Mouse (Mus musculus) embryo, embryonic 9.5 days (tissue): ENCODE measurements around the gene Pigl.

Source experiments
- DNase-seq: peaks from one replicate; pipeline ENCODE4 v3.0.0-alpha.2; 2017; ENCODE audit errors: extremely low spot score

Pigl gene

DNA sequence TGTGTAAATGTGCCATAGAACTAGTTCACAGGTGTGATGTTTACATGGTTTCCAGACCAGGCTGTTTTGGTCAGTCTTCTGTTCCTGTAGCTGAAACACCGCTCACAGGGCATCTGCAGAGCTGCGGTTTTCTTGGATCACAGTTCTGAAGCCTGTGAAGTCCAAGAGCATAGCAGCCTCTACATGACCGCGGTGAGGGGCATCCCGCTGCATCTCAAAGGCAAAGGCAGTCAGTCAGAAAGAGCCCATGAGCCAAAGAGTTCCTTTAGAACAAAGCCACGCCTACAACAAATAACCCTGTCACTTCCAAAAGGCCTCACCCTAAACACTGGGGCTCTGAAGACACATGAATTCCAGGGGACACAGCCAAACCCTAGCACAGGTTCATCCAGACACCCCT is 55.1 kb downstream of the Pigl start:
- DNase-seq: no peak

DNA sequence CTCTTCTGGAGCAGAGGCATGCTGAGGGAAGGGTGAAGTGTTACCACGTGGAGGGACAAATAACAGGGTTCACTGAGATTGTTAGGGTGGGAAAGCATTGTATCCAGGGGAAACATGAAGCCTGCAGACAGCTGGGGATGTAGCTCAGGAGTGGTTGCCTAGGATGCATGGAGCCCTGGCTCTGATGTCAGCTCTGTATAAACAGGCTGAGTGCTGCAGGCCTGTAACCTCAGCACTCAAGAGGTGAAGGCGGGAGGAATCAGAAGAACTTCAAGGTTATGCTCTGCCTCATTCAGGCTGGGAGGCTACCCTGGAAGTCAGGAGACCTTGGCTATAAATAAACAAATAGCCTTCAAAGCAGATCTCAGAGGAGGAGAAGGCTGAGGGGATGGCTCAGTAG is 60.7 kb downstream of the Pigl start:
- peak; percentile 17 for DNase-seq

DNA sequence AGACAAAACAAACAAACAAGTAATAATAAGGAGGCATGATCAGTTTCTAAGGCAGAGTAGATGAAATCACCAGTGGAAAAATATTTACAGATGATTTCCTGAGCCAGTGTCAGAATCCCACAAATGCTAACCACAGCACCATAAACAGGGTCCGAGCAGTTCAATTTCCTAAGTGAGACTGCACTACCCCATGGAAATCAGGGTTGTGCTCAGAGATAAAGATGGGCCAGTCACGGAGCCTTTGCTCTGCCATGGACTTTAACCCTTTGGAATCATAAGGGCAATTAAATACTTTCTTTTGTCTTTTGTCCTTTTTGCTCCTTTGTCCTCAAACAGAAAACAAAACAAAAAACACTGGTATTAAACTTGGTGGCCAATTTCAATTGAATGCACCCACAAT is 64.0 kb downstream of the Pigl start:
- no peak for DNase-seq

DNA sequence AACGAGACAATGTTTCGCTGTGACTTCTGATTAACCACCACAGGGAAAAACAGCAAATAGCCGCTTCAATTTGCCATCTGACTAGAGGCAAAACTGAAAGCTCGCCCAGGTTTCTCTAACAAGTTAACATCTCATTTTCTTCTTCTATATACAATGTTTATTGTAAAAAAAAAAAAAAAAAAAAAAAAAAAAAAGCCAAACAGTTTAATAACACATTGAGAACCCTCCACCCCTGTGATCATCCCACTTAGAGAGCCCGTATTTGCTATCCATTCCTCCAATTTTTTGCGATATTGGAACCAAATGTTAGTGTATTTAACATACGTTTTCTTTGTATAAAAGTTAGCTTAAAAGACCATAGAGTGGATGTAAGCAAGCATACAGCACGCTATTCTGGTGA is 78.8 kb downstream of the Pigl start:
- DNase-seq: no peak

DNA sequence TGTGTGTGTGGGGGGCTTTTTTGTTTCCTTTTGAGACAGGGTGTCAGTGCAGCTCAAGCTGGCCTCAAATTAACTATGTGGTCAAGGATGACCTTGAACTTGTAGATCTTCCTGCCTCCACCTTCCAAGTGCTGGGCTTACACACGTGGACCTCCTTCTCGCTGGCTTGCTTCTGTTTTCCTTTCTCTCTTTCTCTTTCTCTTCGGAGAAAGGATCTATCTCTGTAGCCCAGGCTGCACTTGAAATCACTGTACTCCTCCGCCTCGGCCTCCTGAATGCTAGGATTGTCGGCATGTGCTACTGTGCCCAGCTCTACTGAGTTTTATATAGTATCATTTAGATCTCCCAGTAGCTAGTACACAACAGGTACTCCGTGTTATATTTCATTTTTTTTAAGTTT is 79.3 kb downstream of the Pigl start:
- DNase-seq: no peak

DNA sequence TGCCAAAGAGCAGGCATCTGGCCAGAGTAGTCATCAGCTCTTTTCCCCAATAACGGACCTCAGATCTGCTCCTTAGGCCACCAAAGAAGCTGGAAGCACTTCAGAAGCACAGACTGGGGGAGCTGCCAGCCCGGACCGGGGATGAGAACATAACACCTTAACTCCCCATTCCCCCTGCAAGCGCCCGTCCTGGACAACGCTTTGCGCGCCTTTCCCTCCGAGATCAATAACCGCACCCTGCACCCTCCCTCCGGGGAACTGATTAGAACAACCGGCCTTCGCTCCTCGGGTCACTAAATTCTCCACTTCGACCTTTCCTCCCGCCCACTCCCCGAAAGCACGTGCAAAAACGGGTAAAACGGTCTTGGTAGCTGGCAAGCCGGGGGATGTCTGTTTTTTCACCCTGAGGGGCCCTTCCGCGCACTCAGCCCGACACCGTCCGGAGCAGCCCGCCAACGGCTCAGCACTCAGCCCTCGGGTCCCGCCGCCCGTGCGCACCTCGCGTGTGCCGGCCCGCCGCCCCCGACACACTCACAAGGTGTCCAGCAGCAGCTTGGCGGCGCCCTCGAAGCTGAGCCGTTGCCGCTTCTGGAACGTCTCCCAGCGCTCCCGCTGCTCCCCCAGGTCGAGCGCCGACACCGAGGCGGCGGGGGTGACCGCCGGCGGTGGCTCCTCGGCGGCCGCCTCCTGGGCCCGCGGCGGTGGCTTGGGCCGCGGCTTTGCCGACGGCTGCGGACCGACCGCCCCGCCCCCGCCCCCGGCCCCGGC is 80.2 kb downstream of the Pigl start:
- DNase-seq: peak; percentile 70

DNA sequence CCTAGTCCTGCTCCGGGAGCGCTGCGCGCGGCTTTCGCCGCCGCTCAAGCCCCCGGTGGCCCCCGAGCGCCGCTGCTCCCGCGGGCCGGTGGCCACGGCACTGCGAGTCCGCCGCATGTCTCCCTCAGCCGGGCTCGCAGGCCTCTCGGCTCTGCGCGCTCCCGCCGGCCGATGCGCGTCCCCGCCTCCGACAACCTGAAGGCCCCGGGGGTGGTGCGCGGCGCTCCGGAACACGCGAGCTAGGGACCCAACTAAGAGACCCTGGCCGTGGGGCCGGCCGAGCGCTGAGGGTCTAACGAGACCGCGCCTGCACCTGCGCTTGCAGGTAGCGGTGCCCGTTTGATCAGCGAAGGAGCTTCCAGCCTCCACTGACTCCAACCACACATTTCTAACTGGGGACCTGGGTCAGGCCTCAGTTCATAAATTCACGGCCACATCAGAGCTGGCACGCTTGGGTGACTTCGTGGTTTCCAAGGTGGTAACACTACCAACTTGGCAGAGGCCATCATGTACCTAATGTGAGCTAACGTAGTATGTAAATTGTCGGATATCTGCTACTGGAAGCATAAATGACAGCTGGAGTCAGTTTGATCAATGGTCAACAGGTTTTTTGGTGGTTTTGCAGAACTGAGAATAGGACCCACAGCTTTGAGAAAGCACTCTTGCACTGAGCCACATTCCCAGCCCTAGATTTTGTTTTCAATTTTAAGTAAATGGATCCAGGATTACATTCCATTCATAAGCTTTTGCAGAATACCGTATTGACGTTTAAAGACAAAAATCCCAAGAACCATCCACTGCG is 81.0 kb downstream of the Pigl start, which contains the start of gene Cenpv:
TSS of gene Cenpv (minus strand) at position 173 of the 802 bp plus-strand sequence.
- DNase-seq: peak; percentile 73

DNA sequence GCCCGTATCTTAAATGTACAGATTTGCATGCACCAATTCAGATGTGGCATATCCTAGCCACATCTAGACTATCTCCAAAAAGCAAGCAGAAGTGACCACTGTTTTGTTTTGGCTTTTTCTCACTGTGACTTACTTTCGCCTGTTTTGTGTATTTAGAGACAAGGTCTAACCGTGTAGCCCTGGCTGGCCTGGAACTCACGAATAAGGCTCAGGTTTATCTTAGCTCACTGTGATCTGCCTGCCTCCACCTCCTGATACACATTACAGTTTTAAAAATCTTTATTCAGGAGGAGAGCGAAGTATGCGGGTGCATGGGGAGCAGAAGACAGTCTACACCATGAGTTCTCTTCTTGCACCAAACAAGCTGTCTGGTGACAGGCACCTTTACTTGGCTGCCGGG is 81.9 kb downstream of the Pigl start:
- no peak for DNase-seq

DNA sequence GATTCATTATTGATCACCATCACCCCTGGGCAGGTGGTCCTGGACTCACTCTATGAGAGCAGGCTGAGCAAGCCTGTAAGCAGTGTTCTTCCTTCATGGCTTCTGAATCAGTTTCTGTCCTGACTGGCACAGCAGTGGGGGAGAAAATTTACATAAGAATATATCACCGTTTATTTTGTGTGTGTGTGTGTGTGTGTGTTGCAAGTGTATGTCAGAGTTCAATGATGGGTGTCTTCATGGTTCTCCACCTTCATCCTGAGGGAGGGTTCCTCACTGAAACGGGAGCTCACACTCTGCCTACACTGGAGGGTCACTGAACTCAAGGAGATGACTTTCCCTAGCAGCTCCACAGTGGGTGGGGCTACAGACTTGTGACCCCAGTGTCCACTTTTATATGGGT is 82.7 kb downstream of the Pigl start:
- DNase-seq: no peak

DNA sequence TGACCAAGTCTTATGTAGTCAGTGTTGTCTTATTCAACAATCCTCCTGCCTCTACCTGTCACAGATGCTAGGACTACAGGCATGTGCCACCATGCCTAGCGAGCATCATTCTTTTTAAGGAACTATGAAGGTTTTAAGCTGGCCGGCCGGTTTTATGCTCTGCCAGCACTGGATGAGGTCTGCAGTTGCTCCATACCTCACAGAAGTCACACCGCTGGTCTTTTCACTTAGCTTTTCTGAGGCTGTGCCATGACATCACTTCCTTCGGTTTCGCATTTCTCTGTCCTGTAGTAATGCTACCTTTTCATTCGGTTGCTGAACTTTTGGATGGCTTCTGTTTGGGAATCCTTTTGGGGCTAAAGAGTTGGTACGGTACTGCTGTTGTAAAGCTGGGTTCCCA is 83.3 kb downstream of the Pigl start:
- DNase-seq: no peak

DNA sequence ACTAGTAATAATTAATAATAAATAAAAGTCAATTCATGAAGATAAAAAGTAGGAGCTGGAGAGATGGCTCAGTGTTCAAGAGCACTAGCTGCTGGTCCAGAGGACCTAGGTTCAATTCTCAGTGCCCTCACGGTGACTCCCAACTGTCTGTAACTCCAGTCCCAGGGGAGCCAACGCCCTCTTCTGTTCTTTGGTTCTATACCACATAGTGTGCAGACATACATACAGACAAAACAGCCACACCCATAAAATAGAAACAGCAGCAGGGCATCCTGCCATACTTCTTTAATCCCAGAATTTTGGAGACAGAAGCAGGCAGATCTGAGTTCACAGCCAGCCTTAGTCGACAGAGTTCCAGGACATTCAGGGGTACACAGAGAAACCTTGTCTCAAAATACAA is 85.7 kb downstream of the Pigl start:
- DNase-seq: no peak

DNA sequence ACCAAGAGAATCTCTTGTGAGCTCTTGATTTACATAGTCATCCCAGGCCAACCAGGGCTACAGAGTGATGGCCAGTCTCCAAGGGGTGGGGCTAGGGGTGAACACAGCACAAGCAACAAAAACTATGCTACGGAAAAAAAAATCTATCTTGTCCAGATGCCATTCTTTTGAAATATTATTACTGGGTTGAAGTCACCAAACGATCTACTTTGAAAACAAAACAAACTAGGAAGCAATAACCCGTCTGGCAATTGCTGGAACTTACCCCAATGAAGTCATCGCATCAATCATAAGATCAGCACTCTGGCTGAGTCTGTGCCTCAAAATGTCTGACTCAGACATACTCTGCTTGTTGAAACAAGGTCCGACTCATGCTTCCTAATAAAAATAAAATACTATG is 91.5 kb downstream of the Pigl start:
- no peak for DNase-seq

DNA sequence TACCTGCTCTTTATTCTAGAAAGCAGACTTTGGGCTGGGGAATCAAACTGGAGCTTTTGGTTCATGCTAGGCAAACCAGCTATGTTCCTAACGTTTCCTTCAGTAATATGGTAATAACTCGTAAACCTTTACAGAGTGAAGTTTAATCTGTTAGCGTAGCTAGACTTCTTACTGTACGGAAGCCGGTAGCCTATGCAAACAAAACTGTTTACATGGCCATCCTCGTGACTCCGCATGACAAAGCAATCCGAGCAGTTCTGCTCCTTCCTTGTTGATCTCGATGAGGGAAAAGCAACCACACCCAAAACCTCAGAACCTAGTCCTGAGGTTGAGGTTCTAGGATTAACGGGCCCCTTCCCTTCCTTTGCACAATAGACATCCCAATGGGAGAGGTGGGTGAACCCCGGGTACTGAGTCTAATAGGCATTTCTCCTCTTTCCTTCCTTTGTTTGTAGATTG is 92.0 kb downstream of the Pigl start:
- DNase-seq: peak; percentile 66

DNA sequence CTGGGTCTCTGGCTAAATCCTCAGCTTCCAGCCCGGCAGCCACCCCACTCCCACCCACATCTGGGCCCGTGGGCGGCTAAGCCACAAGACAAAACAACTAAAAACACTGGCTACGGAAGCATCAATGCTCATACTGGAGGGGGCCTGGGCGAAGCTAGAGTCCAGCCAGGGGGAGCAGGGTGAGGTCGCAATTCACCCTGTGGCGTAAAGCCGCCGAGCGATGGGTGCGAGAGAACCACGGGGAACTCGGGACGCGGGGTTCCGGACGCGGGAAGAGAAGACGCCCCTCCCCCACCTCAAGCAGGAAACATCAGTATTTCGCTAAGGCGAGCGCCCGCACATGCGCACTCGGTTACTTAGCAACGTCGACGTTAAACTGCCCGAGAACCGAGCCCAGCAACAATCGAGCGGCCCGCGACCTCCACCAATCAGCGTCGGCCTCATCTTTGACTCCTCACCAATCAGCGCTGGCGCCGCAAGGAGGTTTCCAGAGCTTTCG is 92.5 kb downstream of the Pigl start, which contains the start of gene Ubb:
TSS of gene Ubb (plus strand) at position 445 of the 499 bp plus-strand sequence.
- DNase-seq: peak; percentile 96

DNA sequence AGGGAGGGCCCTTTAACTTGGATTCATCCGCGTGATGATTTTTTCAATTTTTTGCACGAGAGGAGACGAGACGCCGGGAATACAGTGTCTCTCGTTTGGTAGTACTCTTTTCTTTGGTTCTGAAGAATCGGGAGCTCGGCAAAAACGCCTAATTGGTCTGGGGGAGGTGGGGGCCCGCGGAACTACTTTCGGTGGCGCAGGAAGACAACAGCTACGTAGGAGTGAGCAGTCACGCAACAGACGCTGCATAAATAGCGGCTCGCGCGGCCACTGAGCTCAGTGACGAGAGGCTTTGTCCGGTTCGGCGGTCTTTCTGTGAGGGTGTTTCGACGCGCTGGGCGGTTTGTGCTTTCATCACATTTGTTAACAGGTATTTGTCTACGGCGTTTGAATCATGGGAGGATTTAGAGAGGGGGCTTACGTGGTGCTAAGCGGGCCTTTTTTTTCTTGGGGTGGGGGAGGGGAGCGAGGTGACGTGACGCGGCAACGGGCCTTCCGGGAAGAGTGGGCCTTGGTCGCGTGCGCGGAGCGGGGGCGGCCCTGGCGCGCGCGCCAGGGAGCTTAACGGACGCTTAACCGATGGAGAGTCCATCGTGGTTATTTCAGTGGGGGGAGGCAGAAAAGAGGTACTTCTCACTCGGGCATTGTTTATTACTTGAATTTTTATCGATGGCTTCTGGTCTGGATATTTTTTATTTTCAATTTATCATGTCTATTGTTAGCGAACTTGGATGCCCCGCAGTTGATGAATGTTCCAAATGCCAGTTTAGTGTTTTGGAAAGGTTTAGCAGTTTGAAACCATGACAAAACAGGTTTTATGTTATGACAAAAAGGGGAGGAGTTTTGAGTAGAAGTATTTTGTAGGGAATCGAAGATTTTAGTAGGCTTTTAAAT is 93.2 kb downstream of the Pigl start:
- DNase-seq: peak; percentile 91

DNA sequence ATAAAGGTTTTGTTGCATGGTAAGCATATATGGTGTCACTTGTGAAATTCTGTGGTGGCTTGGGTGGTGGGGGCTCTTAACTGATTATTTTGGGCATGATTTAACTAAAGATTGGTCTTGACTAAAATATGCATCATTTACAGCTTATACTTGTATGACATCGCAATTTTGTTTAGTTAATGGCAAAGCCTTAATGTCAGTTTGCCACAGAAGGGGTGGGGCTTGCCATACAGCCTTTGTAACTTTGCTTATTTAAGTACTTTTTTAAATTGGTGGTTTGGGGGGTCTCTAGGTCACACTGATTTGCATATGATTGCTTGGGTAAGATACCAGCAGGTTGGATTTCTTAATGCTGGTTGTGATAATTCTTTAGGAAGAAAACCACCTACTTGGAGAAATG is 94.9 kb downstream of the Pigl start:
- DNase-seq: no peak

DNA sequence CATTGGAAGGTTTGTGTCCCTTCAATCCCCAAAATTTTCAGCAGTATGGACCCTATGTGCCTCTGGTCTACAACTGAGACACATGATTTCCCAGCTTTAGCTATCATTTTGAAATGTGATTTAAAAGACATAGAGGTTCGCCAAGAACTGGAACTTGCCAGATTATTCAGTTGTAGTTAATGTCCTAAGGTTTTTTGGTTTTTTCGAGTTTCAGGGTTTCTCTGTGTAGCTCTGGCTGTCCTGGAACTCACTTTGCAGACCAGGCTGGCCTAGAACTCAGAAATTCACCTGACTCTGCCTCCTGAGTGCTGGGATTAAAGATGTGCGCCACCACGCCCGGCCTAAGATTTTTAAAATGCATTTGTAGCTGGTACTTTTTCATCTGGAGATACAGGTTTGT is 95.4 kb downstream of the Pigl start:
- DNase-seq: no peak

DNA sequence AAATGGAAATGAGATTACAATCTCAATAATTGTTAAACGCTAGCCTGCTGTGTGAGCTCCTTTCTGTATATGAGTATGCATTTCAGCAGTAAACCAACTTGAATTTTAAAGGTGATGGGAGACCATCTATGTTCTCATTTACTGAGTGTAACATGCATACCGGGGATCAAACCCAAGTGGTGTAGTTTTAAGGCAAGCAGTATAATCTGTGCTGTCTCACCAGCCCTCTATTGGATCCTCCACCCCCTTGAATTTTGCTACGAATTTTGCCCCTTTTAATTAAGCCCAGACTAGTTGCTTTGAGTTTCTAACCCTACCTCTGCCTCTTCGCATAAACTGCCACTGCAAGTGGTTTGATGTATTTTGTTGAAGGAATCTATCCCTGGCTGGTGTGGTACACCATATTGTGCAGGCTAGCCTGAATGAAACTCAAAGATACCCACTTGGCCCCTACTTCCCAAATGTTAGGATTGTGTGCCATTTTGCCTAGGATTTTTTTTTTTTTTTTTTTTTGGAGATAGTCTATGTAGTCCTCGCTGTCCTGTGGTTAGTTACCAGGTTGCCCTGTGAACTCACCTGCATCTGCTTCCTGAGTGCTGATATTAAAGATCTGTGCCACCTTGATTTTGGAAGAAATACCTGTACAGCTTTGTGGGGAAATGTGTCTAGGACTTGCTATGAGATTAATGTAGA is 96.0 kb downstream of the Pigl start:
- DNase-seq: no peak

DNA sequence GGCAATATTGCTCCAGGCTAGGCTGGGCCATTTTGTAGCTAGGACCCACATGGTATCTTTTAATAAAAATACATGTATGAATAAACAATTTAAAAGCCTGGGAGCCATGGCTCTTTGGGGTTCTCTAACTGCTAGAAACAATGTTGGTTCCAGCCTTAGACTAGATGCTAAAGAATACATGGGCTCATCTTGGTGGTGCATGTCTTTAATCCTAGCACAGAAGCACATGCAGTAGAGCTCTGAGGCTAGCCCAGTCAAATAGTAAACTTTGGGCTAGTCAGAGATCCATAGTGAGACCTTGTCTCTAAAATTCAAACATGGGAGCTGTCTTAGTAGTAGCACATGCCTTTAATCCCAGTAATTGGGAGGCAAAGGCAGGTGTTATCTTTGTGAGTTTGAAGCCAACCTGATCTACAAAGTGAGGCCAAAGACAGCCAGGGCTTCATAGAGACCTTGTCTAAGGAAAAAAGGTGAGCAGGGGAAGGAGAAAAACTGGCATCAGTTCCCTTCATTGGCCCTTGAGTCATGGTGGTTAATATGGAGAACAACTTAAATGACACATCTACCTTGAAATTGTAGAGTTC is 96.8 kb downstream of the Pigl start:
- DNase-seq: no peak

DNA sequence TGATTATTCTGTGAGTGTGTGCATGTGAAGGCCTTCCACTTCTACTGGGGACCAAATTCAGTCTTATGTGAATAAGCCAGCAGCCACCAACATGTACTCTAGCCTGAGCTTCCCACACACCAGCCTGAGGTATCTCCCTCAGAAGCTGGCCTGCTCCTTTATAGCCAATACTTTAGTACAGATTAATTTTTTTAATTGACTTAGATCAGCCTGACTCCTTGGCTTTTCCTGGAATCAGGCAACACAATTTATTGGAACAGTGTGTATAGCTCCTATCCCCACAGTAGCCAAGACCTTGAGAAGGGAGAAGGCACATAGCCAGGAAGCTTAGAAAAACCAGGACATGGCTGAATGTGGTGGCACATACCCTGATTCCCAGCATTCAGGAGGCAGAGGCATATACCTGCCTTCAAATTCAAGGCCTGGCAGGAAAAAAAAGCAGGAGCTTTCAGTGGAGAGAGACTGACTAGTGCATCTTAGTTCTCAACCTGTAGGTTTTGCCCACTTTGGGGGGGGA is 97.7 kb downstream of the Pigl start:
- DNase-seq: no peak

DNA sequence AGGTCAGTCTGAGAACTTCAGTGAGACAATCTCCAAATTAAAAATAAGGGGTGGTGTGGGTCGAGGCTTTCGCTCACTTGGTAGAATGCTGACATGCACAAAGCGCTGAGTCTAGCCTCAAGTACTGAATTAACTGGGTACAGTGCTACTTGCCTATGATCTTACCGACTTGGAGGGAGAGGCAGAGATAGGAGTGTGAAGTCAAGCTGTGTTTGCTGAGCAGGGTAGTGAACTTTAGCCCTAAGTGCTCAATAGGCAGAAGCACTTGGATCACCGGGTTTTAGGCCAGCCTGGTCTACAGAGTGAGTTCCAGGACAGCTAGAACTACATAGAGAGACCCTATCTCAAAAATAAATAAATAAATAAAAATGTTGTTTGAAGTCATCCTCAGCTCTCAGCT is 98.9 kb downstream of the Pigl start:
- DNase-seq: no peak
